Mouse (Mus musculus) kidney, embryonic 16.5 days (tissue): Measurements from ENCODE around the gene Eif3l. TPM values are rescaled to one million over a fixed set of nuclear protein-coding genes. Genes with fewer than 3 reads are reported as not detected.
"Not testable (repeated sequence)": the region's sequence is repeated elsewhere in the genome, so short reads cannot be mapped to it uniquely, and the experiment has no call there.

Experiments used
- ATAC-seq: fragments of 200-750 bp; cut with Nextera tagmentation; 2 replicates; pipeline ENCODE4 v1.8.0; 2017; ENCODE audit warnings: moderate TSS enrichment; ENCODE audit not compliant: low FRiP score, low TSS enrichment
- H3K27ac ChIP-seq: fragments of 300-500 bp; sonication (generic); 2 replicates; pipeline ENCODE4 v1.5.1; 2014; ENCODE audit warnings: low read length
- H3K27me3 ChIP-seq: fragments of 300-500 bp; sonication (generic); 2 replicates; pipeline ENCODE4 v1.6.1; 2014; ENCODE audit warnings: low read length, control low read depth, mixed read lengths; ENCODE audit not compliant: insufficient read depth
- H3K36me3 ChIP-seq: fragments of 300-500 bp; sonication (generic); 2 replicates; pipeline ENCODE4 v1.6.1; 2014; ENCODE audit warnings: low read length, control low read depth, mixed read lengths; ENCODE audit not compliant: insufficient read depth
- H3K4me1 ChIP-seq: fragments of 300-500 bp; sonication (generic); 2 replicates; pipeline ENCODE4 v1.6.1; 2014; ENCODE audit warnings: low read length, control low read depth, mixed read lengths; ENCODE audit not compliant: insufficient read depth
- H3K4me2 ChIP-seq: fragments of 300-500 bp; sonication (generic); replicated peaks from 2 replicates; pipeline ENCODE4 v1.6.1; 2014; ENCODE audit warnings: low read depth, low read length
- H3K4me3 ChIP-seq: fragments of 300-500 bp; sonication (generic); 2 replicates; pipeline ENCODE4 v1.5.1; 2014; ENCODE audit warnings: mild to moderate bottlenecking, low read length
- H3K9ac ChIP-seq: fragments of 300-500 bp; sonication (generic); replicated peaks from 2 replicates; pipeline ENCODE4 v1.6.1; 2014; ENCODE audit warnings: low read length
- H3K9me3 ChIP-seq: fragments of 300-500 bp; sonication (generic); 2 replicates; pipeline ENCODE4 v1.6.1; 2016; ENCODE audit warnings: low read length, control low read depth
- WGBS: fragments of 180-500 bp; shearing (Covaris S2); extraction: QIAGEN DNeasy Blood & Tissue Kit; methylation state at CpG from one replicate; pipeline ENCODE4 v1.1.7; 2014; 5-methylcytosine and 5-hydroxymethylcytosine counted together
- polyA plus RNA-seq: library from polyadenylated mRNA; unstranded; fragments of >200 nt; fragmentation: Nextera tagmentation; extraction: Ambion mirVana; gene quantifications from 2 replicates; pipeline ENCODE4 v1.2.1, GENCODE M21; 2015

Eif3l gene
- polyA plus RNA-seq, 1 experiment from 2014 or later, result 254 TPM

GRCm38 (mm10) chr15:79030551-79031435 is 44.2 kb upstream of the Eif3l start:
- ATAC-seq, result peak; percentile 86
- under 1% methylated on average over 52 of the region's 52 CpGs for WGBS
- H3K36me3 ChIP-seq, result peaks cover 4% of the 10 kb centered on the region; the same call in 1 of the 2 replicates

GRCm38 (mm10) chr15:79031908-79032307 is 43.1 kb upstream of the Eif3l start:
- H3K27ac ChIP-seq, H3K4me2 ChIP-seq, H3K9me3 ChIP-seq, H3K9ac ChIP-seq, H3K27me3 ChIP-seq, ATAC-seq, H3K4me3 ChIP-seq: not testable (repeated sequence)
- H3K4me1 ChIP-seq, result peaks cover 25% of the 10 kb centered on the region
- H3K36me3 ChIP-seq, result peaks cover 12% of the 10 kb centered on the region
- 88% methylated on average over 5 of the region's 5 CpGs for WGBS

More at GRCm38 (mm10) chr15:79030551-79031435, 44.2 kb upstream of the Eif3l start:
- Histone ChIP-seq H3K4me2 (peak overlapping the region; percentile 97), H3K4me3 (peak overlapping the region; percentile 79), H3K27me3 (no peaks in the 10 kb centered on the region), H3K9me3 (no peaks in the 10 kb centered on the region), H3K4me1 (peaks cover 35% of the 10 kb centered on the region), H3K27ac (peak overlapping the region; percentile 98), H3K9ac (peak overlapping the region; percentile 100)

GRCm38 (mm10) chr15:79037913-79038328 is 37.1 kb upstream of the Eif3l start:
- 0 out of 2 replicates have a peak, but pooled peaks have one; percentile 16 for ATAC-seq
- H3K4me2 ChIP-seq, result no peak overlapping the region

GRCm38 (mm10) chr15:79038331-79038730 is 36.6 kb upstream of the Eif3l start:
- H3K4me3 ChIP-seq, result no peak overlapping the region
- H3K9me3 ChIP-seq, result no peaks in the 10 kb centered on the region
- H3K27ac ChIP-seq, result no peak overlapping the region

More at GRCm38 (mm10) chr15:79037913-79038328, 37.1 kb upstream of the Eif3l start:
- H3K36me3 ChIP-seq, result peaks cover 15% of the 10 kb centered on the region
- no peak overlapping the region for H3K9ac ChIP-seq
- H3K4me3 ChIP-seq, result no peak overlapping the region
- H3K27ac ChIP-seq, result no peak overlapping the region
- no peaks in the 10 kb centered on the region for H3K9me3 ChIP-seq
- H3K4me1 ChIP-seq, result peaks cover 14% of the 10 kb centered on the region; the same call in 1 of the 2 replicates
- WGBS, result 11% methylated on average over 14 of the region's 14 CpGs
- H3K27me3 ChIP-seq, result peaks cover 20% of the 10 kb centered on the region

GRCm38 (mm10) chr15:79038853-79039252 is 36.1 kb upstream of the Eif3l start:
- Histone ChIP-seq H3K4me1 (peaks cover 14% of the 10 kb centered on the region; the same call in 1 of the 2 replicates), H3K36me3 (peaks cover 15% of the 10 kb centered on the region), H3K27me3 (peaks cover 27% of the 10 kb centered on the region), H3K4me3 (no peak overlapping the region), H3K27ac (no peak overlapping the region), H3K9me3 (no peaks in the 10 kb centered on the region), H3K9ac (no peak overlapping the region), H3K4me2 (no peak overlapping the region)
- ATAC-seq, result peak; percentile 69
- 11% methylated on average over 7 of the region's 7 CpGs for WGBS

More at GRCm38 (mm10) chr15:79038331-79038730, 36.6 kb upstream of the Eif3l start:
- H3K9ac ChIP-seq, result no peak overlapping the region
- peaks cover 14% of the 10 kb centered on the region; the same call in 1 of the 2 replicates for H3K4me1 ChIP-seq
- no peak overlapping the region for H3K4me2 ChIP-seq
- ATAC-seq, result no peak
- H3K27me3 ChIP-seq, result peaks cover 22% of the 10 kb centered on the region
- H3K36me3 ChIP-seq, result peaks cover 15% of the 10 kb centered on the region
- whole genome bisulfite sequencing, result 74% methylated on average over 10 of the region's 10 CpGs

- ATAC-seq, result peak; percentile 10; the same call in 1 of the 2 replicates
- peaks cover 27% of the 10 kb centered on the region for H3K27me3 ChIP-seq
- peaks cover 24% of the 10 kb centered on the region for H3K4me1 ChIP-seq
- 15% methylated on average over 24 of the region's 24 CpGs for WGBS
- no peak overlapping the region for H3K27ac ChIP-seq
- peaks cover 11% of the 10 kb centered on the region; the same call in 1 of the 2 replicates for H3K36me3 ChIP-seq
- peak overlapping the region; percentile 29 for H3K4me3 ChIP-seq
- H3K4me2 ChIP-seq, result peak overlapping the region; percentile 47
- no peak overlapping the region for H3K9ac ChIP-seq
- no peaks in the 10 kb centered on the region for H3K9me3 ChIP-seq
Observed at GRCm38 (mm10) chr15:79040501-79041416, 34.2 kb upstream of the Eif3l start.

GRCm38 (mm10) chr15:79041585-79041984 is 33.4 kb upstream of the Eif3l start, which contains the start of gene Galr3:
TSS of gene Galr3 (plus strand) at chr15:79041885.
- Histone ChIP-seq H3K27ac (no peak within 1 kb of the TSS), H3K4me3 (peak within 1 kb of the TSS; percentile 57), H3K4me1 (peaks cover 24% of the 10 kb centered on the region), H3K9ac (peak within 1 kb of the TSS; percentile 67), H3K36me3 (peaks cover 5% of the 10 kb centered on the region; the same call in 1 of the 2 replicates), H3K9me3 (no peaks in the 10 kb centered on the region), H3K4me2 (peak within 1 kb of the TSS; percentile 98), H3K27me3 (peaks cover 27% of the 10 kb centered on the region)
- 67% methylated on average over 6 of the region's 6 CpGs for WGBS
- no peak for ATAC-seq

GRCm38 (mm10) chr15:79042721-79043491 is 32.1 kb upstream of the Eif3l start:
- Histone ChIP-seq H3K36me3 (no peaks in the 10 kb centered on the region), H3K9me3 (no peaks in the 10 kb centered on the region), H3K9ac (peak overlapping the region; percentile 67), H3K4me1 (peaks cover 23% of the 10 kb centered on the region), H3K4me2 (peak overlapping the region; percentile 98), H3K4me3 (peak overlapping the region; percentile 57), H3K27ac (no peak overlapping the region), H3K27me3 (peaks cover 27% of the 10 kb centered on the region)
- WGBS, result under 1% methylated on average over 93 of the region's 105 CpGs
- ATAC-seq, result 0 out of 2 replicates have a peak, but pooled peaks have one; percentile 1
